Mouse (Mus musculus): ENCODE measurements around the gene Ergic1. TPM values are rescaled to one million over a fixed set of nuclear protein-coding genes. Genes with fewer than 3 reads are reported as not detected.

Gene Ergic1
- polyA plus RNA-seq, 1 experiment from 2014 or later: 115 TPM

DNA sequence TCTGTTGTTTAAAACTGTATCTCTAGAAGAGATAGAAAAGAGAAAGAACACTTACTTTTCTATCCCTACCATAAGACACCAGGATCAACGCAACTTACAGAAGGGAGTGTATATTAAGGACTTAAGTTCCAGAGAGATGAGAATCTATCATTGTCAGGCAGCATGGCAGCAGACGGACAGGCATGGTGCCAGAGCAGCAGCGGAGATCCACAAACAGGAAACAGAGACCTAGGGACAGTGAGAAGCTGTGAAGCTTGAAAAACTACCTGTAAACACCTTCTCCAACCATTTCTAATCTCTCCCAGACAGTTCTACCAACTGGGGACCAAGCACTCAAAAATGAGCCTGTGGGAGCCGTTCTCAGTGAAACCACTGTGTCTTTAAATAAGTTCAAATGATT, 142.4 kb downstream of the Ergic1 start:
- 87% methylated on average over 4 of the region's 4 CpGs for WGBS
- peaks cover 63% of the 10 kb centered on the region for H3K4me1 ChIP-seq (replicated peaks)

DNA sequence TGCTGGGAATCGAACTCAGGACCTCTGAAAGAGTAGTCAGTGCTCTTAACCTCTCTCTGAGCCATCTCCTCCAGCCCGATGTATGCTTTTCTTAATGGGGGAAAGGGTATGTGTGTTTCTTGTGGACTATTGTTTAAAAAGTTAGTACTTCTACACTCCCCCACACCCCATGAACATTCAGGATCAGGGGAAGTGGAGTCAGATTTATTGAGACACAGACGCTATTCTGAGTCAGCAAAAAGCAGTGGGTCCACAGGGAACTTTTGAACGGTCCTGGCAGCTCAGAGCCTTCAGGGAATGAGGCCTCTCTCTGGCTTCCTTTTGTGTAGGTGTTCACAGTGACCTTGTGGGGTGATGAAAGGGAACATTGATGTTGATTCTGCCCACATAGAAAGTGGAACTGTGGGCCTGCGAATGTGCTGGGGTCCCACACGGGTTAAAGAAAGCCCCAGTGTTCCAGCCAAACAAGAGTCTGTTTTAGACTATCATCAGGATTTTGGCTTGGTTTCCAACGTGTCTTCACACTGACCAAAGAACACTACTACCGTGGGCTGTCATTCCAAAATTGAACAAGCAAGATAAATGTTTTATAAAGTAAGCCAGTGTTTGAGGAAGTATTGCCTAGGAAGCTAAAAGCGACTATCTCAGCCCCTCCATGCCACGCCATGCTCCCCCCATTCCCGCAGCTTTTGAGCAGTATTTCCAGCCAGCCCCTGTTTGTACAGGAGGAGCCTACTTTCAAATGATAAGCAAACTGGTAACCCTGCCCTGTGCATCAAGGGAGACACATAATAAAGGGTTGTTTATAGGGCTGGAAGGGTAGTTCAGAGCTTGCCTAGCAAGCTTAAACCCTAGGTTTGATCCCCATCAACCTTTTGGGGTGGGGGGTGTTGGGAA, 144.4 kb downstream of the Ergic1 start:
- Histone ChIP-seq H3K27me3 (replicated peaks) (no peaks in the 10 kb centered on the region), H3K4me2 (no peak overlapping the region), H3K9me3 (replicated peaks) (0 out of 2 replicates have a peak, but pooled peaks cover 2% of the 10 kb centered on the region), H3K9ac (no peak overlapping the region), H3K4me3 (no peak overlapping the region), H3K36me3 (peaks cover 7% of the 10 kb centered on the region), H3K4me1 (replicated peaks) (peaks cover 67% of the 10 kb centered on the region), H3K27ac (ENCODE audit: poor library complexity, severe bottlenecking) (peak overlapping the region; percentile 31)
- no peak for ATAC-seq (ENCODE audit: insufficient number of reproducible peaks, low FRiP score)
- 53% methylated on average over 11 of the region's 11 CpGs for WGBS

More for the DNA sequence above, 142.4 kb downstream of the Ergic1 start:
- no peak overlapping the region for H3K4me2 ChIP-seq
- H3K4me3 ChIP-seq: no peak overlapping the region
- 0 out of 2 replicates have a peak, but pooled peaks cover 5% of the 10 kb centered on the region for H3K9me3 ChIP-seq (replicated peaks)
- no peaks in the 10 kb centered on the region for H3K27me3 ChIP-seq (replicated peaks)
- peaks cover 19% of the 10 kb centered on the region for H3K36me3 ChIP-seq
- no peak for ATAC-seq (ENCODE audit: insufficient number of reproducible peaks, low FRiP score)
- no peak overlapping the region for H3K27ac ChIP-seq (ENCODE audit: poor library complexity, severe bottlenecking)
- no peak overlapping the region for H3K9ac ChIP-seq

Small RNA genes within 50 kb of the gene (microRNA-seq; reads per million reads assigned to microRNA genes)
- gene Gm22420: not detected

Other genes with a start within 250 kb of the Ergic1 start
- gene Neurl1b, start 146.7 kb upstream of the Ergic1 start, polyA plus RNA-seq (2016; fragmentation: Nextera tagmentation; extraction: Ambion mirVana): 2.2 and 2.4 TPM in 2 replicates
- 36.2 and 38.7 TPM in 2 replicates for gene Dusp1, start 639 bp downstream of the Ergic1 start, polyA plus RNA-seq (2016; fragmentation: Nextera tagmentation; extraction: Ambion mirVana)
- 176 and 193 TPM in 2 replicates for gene Atp6v0e, start 101.7 kb downstream of the Ergic1 start, polyA plus RNA-seq (2016; fragmentation: Nextera tagmentation; extraction: Ambion mirVana)
- gene Crebrf, start 154.2 kb downstream of the Ergic1 start, polyA plus RNA-seq (2016; fragmentation: Nextera tagmentation; extraction: Ambion mirVana): 5.4 and 7.0 TPM in 2 replicates
- 51.1 and 51.9 TPM in 2 replicates for gene Bnip1, start 219.6 kb downstream of the Ergic1 start, polyA plus RNA-seq (2016; fragmentation: Nextera tagmentation; extraction: Ambion mirVana)